Mouse (Mus musculus) embryo, embryonic 9.5 days (tissue): ENCODE results near the gene Bcl11a.

Experiments used
- DNase-seq: peaks from one replicate; pipeline ENCODE4 v3.0.0-alpha.2; 2017; ENCODE audit errors: extremely low spot score

Gene Bcl11a

GRCm38 (mm10) chr11:24077795-24078705 is at the start of gene Bcl11a:
TSS of gene Bcl11a (plus strand) at chr11:24078056.
- peak; percentile 88 for DNase-seq

- DNase-seq = no peak
Measured at GRCm38 (mm10) chr11:24044025-24044424, 33.8 kb upstream of the Bcl11a start.

GRCm38 (mm10) chr11:24049226-24050031 is 28.4 kb upstream of the Bcl11a start:
- peak; percentile 87 for DNase-seq

DNA sequence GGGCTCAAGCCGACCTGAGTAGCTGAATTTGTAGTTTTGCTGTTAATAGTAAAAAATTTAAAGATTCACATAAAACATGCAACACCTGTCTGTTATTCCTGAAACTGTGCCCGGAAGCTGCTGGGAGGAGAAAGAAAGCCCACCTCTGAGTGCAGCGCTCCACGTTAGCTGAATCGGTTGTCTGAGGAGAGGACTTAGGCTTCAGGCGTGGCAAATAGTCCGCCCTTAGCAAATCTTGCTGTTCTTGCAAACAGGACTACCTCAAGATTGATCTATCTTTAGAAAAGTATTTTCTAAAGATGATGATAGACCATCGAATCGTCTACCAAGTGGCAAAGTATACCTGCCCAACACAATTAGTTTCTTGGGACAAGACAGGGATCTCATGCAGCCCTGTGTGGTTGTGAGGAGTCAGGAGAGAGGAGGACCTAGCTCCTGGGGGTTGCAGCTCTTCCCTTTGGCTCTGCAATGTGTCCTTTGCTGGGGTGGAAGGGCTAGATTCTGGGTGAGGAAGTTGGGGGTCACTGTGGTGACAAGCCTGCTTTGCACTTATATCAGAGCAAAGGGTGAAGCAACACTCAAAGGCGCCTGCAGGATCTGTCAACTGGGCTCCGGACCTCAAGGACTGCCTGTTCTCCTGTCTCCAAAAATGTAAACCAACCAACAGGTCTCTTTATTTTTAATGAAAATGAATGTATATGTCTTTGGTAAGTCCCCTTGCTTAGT is 27.7 kb upstream of the Bcl11a start:
- DNase-seq = no peak

- peak; percentile 18 for DNase-seq
Measured at GRCm38 (mm10) chr11:24052882-24053281, 25.0 kb upstream of the Bcl11a start.

- no peak for DNase-seq
Measured at GRCm38 (mm10) chr11:24059137-24059536, 18.7 kb upstream of the Bcl11a start.

DNA sequence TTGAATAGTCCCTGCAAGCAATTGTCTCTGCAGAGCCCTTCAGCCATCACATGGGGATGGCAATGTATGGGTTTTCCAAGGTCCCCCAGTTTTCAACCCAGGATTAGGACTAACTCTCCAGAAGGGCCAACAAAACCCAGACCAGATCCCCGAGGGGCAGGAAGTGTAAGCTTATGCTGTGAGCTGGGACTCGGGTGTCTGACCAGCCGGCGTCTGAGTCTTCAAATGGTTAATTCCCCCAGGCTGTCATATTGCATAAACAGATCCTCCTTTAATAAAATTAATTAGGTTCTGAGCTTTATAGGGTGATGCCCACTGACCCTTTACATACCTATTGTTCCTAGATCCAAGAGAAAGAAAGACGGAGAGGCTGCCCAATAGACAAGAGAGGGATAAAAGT is 17.4 kb upstream of the Bcl11a start:
- peak; percentile 39 for DNase-seq

GRCm38 (mm10) chr11:24061819-24062218 is 16.0 kb upstream of the Bcl11a start:
- peak; percentile 41 for DNase-seq

DNA sequence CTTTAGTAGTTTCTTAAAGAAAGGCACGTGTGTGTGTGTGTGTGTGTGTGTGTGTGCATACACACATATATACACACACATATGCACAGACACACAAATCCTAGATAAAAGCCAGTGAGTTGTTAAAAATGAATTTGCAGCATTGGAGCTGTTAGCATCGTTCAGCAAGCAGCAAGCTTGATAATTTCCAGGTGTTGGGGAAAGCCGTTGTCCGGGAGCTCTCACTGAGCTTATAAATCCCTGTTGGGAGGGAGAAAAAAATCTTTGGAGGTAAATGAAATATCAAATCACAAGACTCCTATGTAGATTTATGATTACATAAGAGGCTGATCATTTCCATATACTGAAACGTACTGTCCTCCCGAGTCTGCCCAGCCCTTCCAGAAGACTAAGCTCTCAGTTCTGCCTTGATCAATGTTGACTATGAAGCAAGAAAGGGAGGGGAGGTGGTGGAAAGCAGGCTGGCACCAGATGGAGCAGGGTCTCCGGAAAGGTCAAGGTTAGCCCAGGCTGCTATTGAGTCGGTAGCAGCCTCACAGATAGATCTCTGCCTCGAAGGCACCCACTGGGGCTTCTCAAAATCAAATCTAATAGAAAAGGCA is 15.3 kb upstream of the Bcl11a start:
- DNase-seq = no peak

- no peak for DNase-seq
Measured at GRCm38 (mm10) chr11:24064221-24064620, 13.6 kb upstream of the Bcl11a start.

GRCm38 (mm10) chr11:24065313-24065712 is 12.5 kb upstream of the Bcl11a start:
- DNase-seq = no peak

GRCm38 (mm10) chr11:24074021-24074591 is 3.8 kb upstream of the Bcl11a start:
- DNase-seq = peak; percentile 62

- no peak for DNase-seq
Measured at GRCm38 (mm10) chr11:24074634-24075104, 3.2 kb upstream of the Bcl11a start, which contains the start of gene A830031A19Rik. TSS of gene A830031A19Rik (minus strand) at chr11:24075054.

GRCm38 (mm10) chr11:24075486-24076126 is 2.2 kb upstream of the Bcl11a start:
- DNase-seq = no peak

DNA sequence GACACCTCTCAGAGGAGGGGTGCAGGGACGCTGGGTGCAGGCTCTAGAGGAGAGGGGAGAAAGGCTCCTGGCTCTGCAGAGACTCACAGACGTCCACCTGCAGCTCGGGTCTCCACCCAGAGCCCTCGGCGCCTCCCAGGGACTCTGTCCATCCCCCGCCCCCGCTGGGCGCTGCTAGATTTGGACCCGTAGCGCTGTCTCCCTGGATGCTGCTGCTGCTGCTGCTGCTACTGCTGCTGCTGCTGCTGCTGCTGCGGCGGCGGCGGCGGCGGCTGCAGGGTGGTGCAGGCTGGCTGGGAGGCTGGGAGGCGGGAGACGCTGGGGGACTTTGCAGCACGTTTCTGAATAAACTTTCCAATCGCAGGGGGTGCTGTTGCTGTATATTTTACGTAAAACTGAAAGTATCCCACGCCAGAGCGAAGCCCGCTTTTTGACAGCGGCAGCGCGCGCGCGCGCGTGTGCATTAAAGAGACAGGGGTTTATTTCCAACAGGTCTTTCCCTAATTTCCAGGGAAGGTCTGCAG is 1.7 kb upstream of the Bcl11a start:
- DNase-seq = peak; percentile 77

DNA sequence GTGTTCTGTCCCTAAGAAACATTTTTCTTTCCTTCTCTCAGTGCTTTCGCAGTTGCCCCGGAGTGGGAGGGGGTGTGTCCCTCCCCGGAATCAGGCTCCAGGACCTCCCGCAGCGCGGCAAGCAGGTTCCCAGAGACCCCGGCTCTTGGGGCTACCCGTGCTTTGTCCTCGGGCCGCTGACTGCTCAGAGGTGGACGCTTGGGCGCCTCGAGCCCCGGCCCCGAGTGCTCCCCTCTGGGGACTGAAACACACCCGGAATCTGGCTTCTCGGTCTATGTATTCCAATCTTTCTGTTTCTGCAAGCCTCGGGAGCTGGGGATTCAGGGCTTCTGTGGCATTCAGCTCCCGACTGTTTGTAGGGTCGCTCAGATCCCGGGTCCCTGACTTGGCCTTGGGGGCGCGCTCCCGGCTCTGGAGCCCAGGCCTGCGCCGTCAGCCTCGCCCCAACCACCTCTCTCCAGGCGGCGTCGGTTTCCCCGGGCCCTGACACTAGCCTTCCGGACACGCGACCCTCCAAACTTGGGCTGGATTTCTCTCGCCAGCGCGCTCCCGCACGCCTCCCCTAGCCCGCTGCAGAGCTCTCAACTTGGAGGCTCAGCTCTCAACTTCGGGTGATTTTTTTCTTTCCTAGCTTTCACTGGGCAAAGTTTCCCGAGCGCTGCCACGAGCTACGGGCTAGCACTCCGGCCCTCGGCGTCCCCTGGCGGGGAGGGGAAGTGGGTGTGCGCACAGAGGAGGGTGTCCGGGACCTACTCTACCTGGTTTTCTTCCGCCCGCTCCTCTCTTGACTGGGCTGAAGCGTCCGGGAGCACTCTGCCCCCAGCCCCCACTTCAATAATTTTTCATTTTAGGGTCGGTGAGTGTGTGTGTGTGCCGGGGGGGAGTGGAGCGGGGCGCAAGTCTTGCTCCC is 780 bp upstream of the Bcl11a start:
- peak; percentile 76 for DNase-seq

DNA sequence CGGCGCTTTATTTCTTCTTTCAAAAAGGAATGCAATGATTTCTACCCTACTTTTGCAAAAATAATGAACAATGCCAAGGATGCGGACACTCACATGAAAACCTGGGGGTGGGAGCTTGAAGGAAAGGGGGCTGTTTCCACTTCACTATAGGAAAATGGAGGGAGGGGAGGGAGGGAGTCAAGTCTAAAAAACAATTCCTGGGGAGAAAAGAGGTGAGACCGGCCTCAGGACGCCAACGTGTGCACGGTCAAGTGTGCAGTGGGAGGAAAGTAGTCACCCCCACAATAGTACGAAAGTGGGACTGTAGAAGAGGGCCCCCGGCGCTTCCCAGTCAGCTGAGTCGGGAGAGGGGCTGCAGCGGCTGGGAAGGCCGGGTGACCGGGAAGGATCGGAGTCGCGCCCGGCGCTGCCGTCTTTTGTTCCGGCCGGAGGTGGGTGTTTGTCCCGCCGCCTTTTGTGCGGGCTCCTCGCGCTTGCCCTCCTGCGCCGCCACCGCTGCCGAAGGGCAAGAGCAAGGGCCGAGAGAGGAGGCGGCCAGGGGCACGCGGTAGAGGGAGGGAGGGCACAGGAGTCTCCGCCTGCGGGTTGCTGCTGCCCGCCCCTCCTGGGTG is 955 bp downstream of the Bcl11a start:
- peak; percentile 70 for DNase-seq
